Mouse (Mus musculus): Measurements from ENCODE around the gene Smtnl2. TPM values are rescaled to one million over a fixed set of nuclear protein-coding genes. Genes with fewer than 3 reads are reported as not detected.
"Not testable (repeated sequence)": the region's sequence is repeated elsewhere in the genome, so short reads cannot be mapped to it uniquely, and the experiment has no call there.

Gene Smtnl2
- polyA plus RNA-seq, 1 experiment: 24.3 TPM

DNA sequence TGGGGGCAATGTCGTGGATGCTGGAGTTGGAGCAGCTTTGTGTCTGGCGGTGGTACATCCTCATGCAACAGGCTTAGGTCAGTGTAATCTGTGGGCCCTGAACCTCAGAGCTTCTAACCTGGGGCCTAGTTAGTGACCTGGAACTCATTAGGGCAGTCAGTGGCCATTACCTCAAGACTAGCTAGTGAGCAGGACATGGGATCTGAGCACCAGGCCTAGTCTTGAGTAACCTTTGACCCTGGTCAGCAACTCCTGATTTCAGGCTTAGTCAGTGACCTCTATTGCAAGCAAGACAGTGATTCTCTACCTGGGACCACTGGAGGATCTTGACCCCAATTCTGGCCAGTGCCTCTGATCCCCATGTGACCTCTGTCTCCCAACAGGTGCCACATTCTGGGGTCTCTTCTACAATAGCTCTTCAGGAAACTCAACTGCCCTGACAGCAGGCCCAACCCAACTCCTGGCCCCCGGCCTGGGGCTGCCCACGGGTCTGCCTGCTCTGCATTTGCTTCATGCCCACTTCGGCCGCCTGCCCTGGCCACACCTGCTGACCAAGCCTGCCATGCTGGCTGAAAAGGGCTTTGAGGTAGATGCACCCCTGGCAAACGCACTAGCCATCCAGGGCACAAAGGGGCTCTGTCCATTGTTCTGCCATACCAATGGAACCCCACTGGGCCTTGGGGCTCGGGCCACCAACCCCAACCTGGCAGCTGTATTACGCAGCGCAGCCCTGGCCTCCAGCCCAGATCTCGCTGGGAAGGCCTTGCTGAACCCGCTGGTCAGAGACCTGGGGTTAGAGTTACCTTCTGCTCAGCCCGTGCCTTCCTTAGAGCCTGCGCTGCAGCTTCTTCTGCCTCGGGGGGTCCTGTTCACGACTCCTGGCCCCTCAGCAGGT lies 25.5 kb upstream of the Smtnl2 start:
- H3K4me1 ChIP-seq (ENCODE audit: control insufficient read depth, insufficient read depth, low read length): peaks cover 1% of the 10 kb centered on the region
- H3K27me3 ChIP-seq (ENCODE audit: control insufficient read depth, insufficient read depth, low read length, poor library complexity, severe bottlenecking): no peaks in the 10 kb centered on the region
- no peak overlapping the region for H3K9ac ChIP-seq (ENCODE audit: low read depth, poor library complexity, severe bottlenecking)
- TF ChIP-seq CTCF (IDR thresholded peaks at IDR 0.05; ENCODE audit: low read depth, low read length): no peak
- no peak for TF ChIP-seq POLR2A (IDR thresholded peaks at IDR 0.05; ENCODE audit: insufficient read depth, low read length)
- TF ChIP-seq EP300 (IDR thresholded peaks at IDR 0.05; ENCODE audit: insufficient read depth, low read depth, low read length): no peak
- H3K4me3 ChIP-seq (ENCODE audit: low read depth, low read length): no peak overlapping the region
- H3K9me3 ChIP-seq (replicated peaks; ENCODE audit: control insufficient read depth, insufficient read depth, low read length, poor library complexity, severe bottlenecking): no peaks in the 10 kb centered on the region
- no peak overlapping the region for H3K27ac ChIP-seq (ENCODE audit: insufficient read depth, low read length)
- H3K36me3 ChIP-seq (ENCODE audit: control insufficient read depth, insufficient read depth, low read length, poor library complexity, severe bottlenecking): no peaks in the 10 kb centered on the region

DNA sequence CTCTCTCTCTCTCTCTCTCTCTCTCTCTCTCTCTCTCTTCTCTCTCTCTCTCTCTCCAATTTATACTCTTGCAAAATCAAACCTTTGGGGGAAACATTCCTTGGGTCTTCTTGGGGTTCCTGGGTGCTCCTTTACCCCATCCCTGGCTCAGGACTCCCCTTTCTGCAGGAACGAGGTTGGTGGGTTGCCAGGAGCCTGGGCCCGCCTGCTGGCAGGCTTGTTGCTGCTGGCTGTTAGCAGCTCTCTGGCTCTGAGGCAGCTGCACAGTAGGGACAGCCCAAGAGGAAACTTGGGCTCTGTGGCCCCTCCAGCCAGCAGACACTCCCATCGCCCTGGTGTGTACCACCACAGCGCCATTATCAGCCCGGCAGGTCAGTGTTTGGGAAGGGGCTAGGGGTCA lies 24.8 kb upstream of the Smtnl2 start:
- no peaks in the 10 kb centered on the region for H3K9me3 ChIP-seq (replicated peaks; ENCODE audit: control insufficient read depth, insufficient read depth, low read length, poor library complexity, severe bottlenecking)
- H3K4me3 ChIP-seq (ENCODE audit: low read depth, low read length): no peak overlapping the region
- no peaks in the 10 kb centered on the region for H3K36me3 ChIP-seq (ENCODE audit: control insufficient read depth, insufficient read depth, low read length, poor library complexity, severe bottlenecking)
- TF ChIP-seq CTCF (IDR thresholded peaks at IDR 0.05; ENCODE audit: low read depth, low read length) (no peak), EP300 (IDR thresholded peaks at IDR 0.05; ENCODE audit: insufficient read depth, low read depth, low read length) (no peak), POLR2A (IDR thresholded peaks at IDR 0.05; ENCODE audit: insufficient read depth, low read length) (no peak)
- H3K27ac ChIP-seq (ENCODE audit: insufficient read depth, low read length): no peak overlapping the region
- no peaks in the 10 kb centered on the region for H3K27me3 ChIP-seq (ENCODE audit: control insufficient read depth, insufficient read depth, low read length, poor library complexity, severe bottlenecking)
- H3K4me1 ChIP-seq (ENCODE audit: control insufficient read depth, insufficient read depth, low read length): peaks cover 1% of the 10 kb centered on the region
- no peak overlapping the region for H3K9ac ChIP-seq (ENCODE audit: low read depth, poor library complexity, severe bottlenecking)

DNA sequence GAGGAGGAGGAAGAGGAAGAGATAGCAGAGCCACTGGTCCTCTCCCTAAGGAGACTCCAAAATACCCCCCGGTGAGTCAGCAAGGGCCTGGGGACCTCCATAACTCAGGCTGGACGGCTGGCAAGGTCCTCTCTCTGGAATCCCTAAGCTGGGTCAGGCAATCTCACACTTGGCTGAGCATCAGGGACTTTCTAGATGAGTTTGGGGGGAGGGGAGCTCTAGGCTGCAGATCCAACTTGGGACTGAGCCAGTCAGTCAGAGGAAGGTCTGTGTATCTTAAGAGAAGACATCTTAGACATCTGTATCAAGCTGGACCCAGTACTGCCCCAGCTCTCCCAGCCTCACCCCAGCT lies 24.2 kb upstream of the Smtnl2 start:
- Histone ChIP-seq H3K9ac (ENCODE audit: low read depth, poor library complexity, severe bottlenecking) (no peak overlapping the region), H3K36me3 (ENCODE audit: control insufficient read depth, insufficient read depth, low read length, poor library complexity, severe bottlenecking) (no peaks in the 10 kb centered on the region), H3K9me3 (replicated peaks; ENCODE audit: control insufficient read depth, insufficient read depth, low read length, poor library complexity, severe bottlenecking) (no peaks in the 10 kb centered on the region), H3K4me3 (ENCODE audit: low read depth, low read length) (no peak overlapping the region), H3K4me1 (ENCODE audit: control insufficient read depth, insufficient read depth, low read length) (peaks cover 1% of the 10 kb centered on the region), H3K27ac (ENCODE audit: insufficient read depth, low read length) (no peak overlapping the region), H3K27me3 (ENCODE audit: control insufficient read depth, insufficient read depth, low read length, poor library complexity, severe bottlenecking) (no peaks in the 10 kb centered on the region)
- no peak for TF ChIP-seq POLR2A (IDR thresholded peaks at IDR 0.05; ENCODE audit: insufficient read depth, low read length)
- TF ChIP-seq EP300 (IDR thresholded peaks at IDR 0.05; ENCODE audit: insufficient read depth, low read depth, low read length): no peak
- no peak for TF ChIP-seq CTCF (IDR thresholded peaks at IDR 0.05; ENCODE audit: low read depth, low read length)

DNA sequence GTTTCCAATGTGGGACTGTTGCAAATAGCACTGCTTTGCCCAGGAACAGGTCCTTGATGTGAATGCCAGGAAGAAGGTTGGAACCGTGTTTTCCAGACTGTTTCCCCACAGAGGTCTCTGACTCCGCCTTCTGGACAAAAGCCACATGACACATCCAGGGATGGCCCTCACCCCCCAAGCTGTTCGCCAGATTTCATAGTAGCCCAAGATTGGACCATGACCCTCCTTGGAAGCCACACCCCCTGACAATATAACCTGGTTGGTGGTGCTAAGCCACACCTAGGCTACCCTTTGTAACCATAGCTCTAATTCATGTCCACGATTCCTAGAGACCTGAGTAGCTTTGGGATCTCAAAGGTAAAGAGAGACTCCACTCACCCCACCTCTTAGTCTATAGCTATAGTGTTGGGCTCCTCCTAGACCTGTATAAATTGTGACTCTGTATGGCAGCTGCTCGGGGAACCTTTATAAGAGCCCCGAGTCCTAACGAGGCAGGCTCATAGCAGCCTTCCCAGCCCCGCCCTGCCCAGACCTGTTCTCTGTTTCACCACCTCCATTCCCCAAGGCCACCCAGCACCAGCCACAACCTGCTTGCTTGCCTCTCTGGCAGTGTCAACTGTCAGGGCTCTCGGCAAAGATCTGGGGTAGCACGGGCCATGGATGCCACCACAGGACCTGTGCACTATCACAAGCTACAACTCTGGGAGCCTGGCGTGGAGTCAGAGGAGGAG lies 23.6 kb upstream of the Smtnl2 start, which contains the start of gene Ggt6:
Gene Ggt6, plus strand, starts transcription at position 564 of the 731 bp plus-strand sequence.
- H3K9me3 ChIP-seq (replicated peaks; ENCODE audit: control insufficient read depth, insufficient read depth, low read length, poor library complexity, severe bottlenecking): no peaks in the 10 kb centered on the region
- H3K9ac ChIP-seq (ENCODE audit: low read depth, poor library complexity, severe bottlenecking): no peak within 1 kb of the TSS
- TF ChIP-seq POLR2A (IDR thresholded peaks at IDR 0.05; ENCODE audit: insufficient read depth, low read length): no peak
- TF ChIP-seq CTCF (IDR thresholded peaks at IDR 0.05; ENCODE audit: low read depth, low read length): no peak
- no peak for TF ChIP-seq EP300 (IDR thresholded peaks at IDR 0.05; ENCODE audit: insufficient read depth, low read depth, low read length)
- H3K4me1 ChIP-seq (ENCODE audit: control insufficient read depth, insufficient read depth, low read length): peaks cover 1% of the 10 kb centered on the region
- no peak within 1 kb of the TSS for H3K4me3 ChIP-seq (ENCODE audit: low read depth, low read length)
- no peaks in the 10 kb centered on the region for H3K27me3 ChIP-seq (ENCODE audit: control insufficient read depth, insufficient read depth, low read length, poor library complexity, severe bottlenecking)
- no peak within 1 kb of the TSS for H3K27ac ChIP-seq (ENCODE audit: insufficient read depth, low read length)
- no peaks in the 10 kb centered on the region for H3K36me3 ChIP-seq (ENCODE audit: control insufficient read depth, insufficient read depth, low read length, poor library complexity, severe bottlenecking)

DNA sequence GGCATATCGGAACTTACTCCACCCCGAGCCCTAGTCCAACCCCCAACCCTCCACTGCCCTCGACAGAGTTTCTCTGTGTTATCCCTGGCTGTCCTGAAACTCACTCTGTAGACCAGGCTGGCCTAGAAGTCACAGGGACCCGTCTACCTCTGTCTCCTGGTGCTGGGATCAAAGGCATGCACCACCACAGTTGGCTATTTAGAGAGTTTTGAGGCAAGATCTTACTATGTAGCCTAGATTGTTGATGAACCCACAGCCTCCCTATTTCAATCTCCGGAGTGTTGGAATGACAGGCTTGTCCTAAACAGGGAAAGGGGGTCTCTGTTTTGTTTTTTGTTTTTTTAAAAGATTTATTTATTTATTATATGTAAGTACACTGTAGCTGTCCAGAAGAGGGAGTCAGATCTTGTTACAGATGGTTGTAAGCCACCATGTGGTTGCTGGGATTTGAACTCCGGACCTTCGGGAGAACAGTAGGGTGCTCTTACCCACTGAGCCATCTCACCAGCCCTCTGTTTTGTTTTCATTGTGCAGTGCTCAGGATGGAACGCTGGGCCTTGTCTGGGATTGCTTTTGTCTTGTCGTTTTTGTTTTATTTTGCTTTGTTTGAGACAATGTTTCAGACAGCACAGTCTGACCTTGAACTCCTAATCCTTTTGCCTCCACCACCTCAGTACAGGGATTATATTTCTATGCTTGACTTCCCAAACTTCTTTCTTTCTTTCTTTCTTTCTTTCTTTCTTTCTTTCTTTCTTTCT lies 19.0 kb upstream of the Smtnl2 start:
- not testable (repeated sequence) for H3K27me3 ChIP-seq (ENCODE audit: control insufficient read depth, insufficient read depth, low read length, poor library complexity, severe bottlenecking); H3K4me1 ChIP-seq (ENCODE audit: control insufficient read depth, insufficient read depth, low read length); H3K9ac ChIP-seq (ENCODE audit: low read depth, poor library complexity, severe bottlenecking); H3K4me3 ChIP-seq (ENCODE audit: low read depth, low read length); H3K36me3 ChIP-seq (ENCODE audit: control insufficient read depth, insufficient read depth, low read length, poor library complexity, severe bottlenecking); H3K9me3 ChIP-seq (replicated peaks; ENCODE audit: control insufficient read depth, insufficient read depth, low read length, poor library complexity, severe bottlenecking); H3K27ac ChIP-seq (ENCODE audit: insufficient read depth, low read length)

Data from ES-Bruce4 (cell line).